Mouse (Mus musculus): ENCODE measurements at regions not wholly inside any gene's neighbourhood (a gene's known extent, or its start where the extent isn't known, plus 50 kb on each side); places are given as distances from the start of the nearest gene placed in this dataset.

GRCm38 (mm10) chr8:34623783-34624182, 512.2 kb upstream of the Gm10131 start:
- no peak for ATAC-seq (ENCODE audit: low read depth)
- Histone ChIP-seq H3K4me3 (ENCODE audit: low read length) (no peak overlapping the region), H3K36me3 (ENCODE audit: control insufficient read depth, insufficient read depth, low read length) (no peaks in the 10 kb centered on the region), H3K4me2 (ENCODE audit: low read depth, low read length) (no peak overlapping the region), H3K4me1 (replicated peaks; ENCODE audit: control insufficient read depth, insufficient read depth, low read length) (peaks cover 3% of the 10 kb centered on the region; the same call in 1 of the 2 replicates), H3K9ac (ENCODE audit: low read length) (no peak overlapping the region), H3K27ac (ENCODE audit: low read length) (no peak overlapping the region), H3K27me3 (ENCODE audit: control insufficient read depth, insufficient read depth, low read depth, low read length) (no peaks in the 10 kb centered on the region), H3K9me3 (ENCODE audit: control insufficient read depth, low read length) (no peaks in the 10 kb centered on the region)
- 53% methylated on average over 7 of the region's 7 CpGs for WGBS

- peaks cover 3% of the 10 kb centered on the region; the same call in 1 of the 2 replicates for H3K4me1 ChIP-seq (replicated peaks; ENCODE audit: control insufficient read depth, insufficient read depth, low read length)
- H3K9ac ChIP-seq (ENCODE audit: low read length), result no peak overlapping the region
- WGBS, result 58% methylated on average over 25 of the region's 25 CpGs
- H3K4me3 ChIP-seq (ENCODE audit: low read length), result no peak overlapping the region
- no peak overlapping the region for H3K27ac ChIP-seq (ENCODE audit: low read length)
- H3K4me2 ChIP-seq (ENCODE audit: low read depth, low read length), result no peak overlapping the region
- no peaks in the 10 kb centered on the region for H3K27me3 ChIP-seq (ENCODE audit: control insufficient read depth, insufficient read depth, low read depth, low read length)
- no peaks in the 10 kb centered on the region for H3K36me3 ChIP-seq (ENCODE audit: control insufficient read depth, insufficient read depth, low read length)
- no peak for ATAC-seq (ENCODE audit: low read depth)
- H3K9me3 ChIP-seq (ENCODE audit: control insufficient read depth, low read length), result no peaks in the 10 kb centered on the region
These were observed 510.9 kb upstream of the Gm10131 start for GRCm38 (mm10) chr8:34622177-34623114.

GRCm38 (mm10) chr8:34618046-34618445, 506.5 kb upstream of the Gm10131 start:
- H3K36me3 ChIP-seq (ENCODE audit: control insufficient read depth, insufficient read depth, low read length), result no peaks in the 10 kb centered on the region
- no peaks in the 10 kb centered on the region for H3K27me3 ChIP-seq (ENCODE audit: control insufficient read depth, insufficient read depth, low read depth, low read length)
- no peak for ATAC-seq (ENCODE audit: low read depth)
- H3K4me1 ChIP-seq (replicated peaks; ENCODE audit: control insufficient read depth, insufficient read depth, low read length), result peaks cover 3% of the 10 kb centered on the region; the same call in 1 of the 2 replicates
- no peak overlapping the region for H3K4me2 ChIP-seq (ENCODE audit: low read depth, low read length)
- WGBS, result 28% methylated on average over 4 of the region's 5 CpGs
- H3K4me3 ChIP-seq (ENCODE audit: low read length), result no peak overlapping the region
- no peaks in the 10 kb centered on the region for H3K9me3 ChIP-seq (ENCODE audit: control insufficient read depth, low read length)
- no peak overlapping the region for H3K9ac ChIP-seq (ENCODE audit: low read length)
- H3K27ac ChIP-seq (ENCODE audit: low read length), result no peak overlapping the region

GRCm38 (mm10) chr8:34614987-34615386, 503.4 kb upstream of the Gm10131 start:
- no peak for ATAC-seq (ENCODE audit: low read depth)
- Histone ChIP-seq H3K4me1 (replicated peaks; ENCODE audit: control insufficient read depth, insufficient read depth, low read length) (no peaks in the 10 kb centered on the region), H3K36me3 (ENCODE audit: control insufficient read depth, insufficient read depth, low read length) (no peaks in the 10 kb centered on the region), H3K27ac (ENCODE audit: low read length) (no peak overlapping the region), H3K9ac (ENCODE audit: low read length) (no peak overlapping the region), H3K9me3 (ENCODE audit: control insufficient read depth, low read length) (no peaks in the 10 kb centered on the region), H3K4me3 (ENCODE audit: low read length) (no peak overlapping the region), H3K27me3 (ENCODE audit: control insufficient read depth, insufficient read depth, low read depth, low read length) (no peaks in the 10 kb centered on the region), H3K4me2 (ENCODE audit: low read depth, low read length) (no peak overlapping the region)
- WGBS, result 68% methylated on average over 4 of the region's 4 CpGs

- H3K9me3 ChIP-seq (ENCODE audit: control insufficient read depth, low read length), result no peaks in the 10 kb centered on the region
- H3K36me3 ChIP-seq (ENCODE audit: control insufficient read depth, insufficient read depth, low read length), result no peaks in the 10 kb centered on the region
- ATAC-seq (ENCODE audit: low read depth), result no peak; the same call in 1 of the 2 replicates
- no peak overlapping the region for H3K27ac ChIP-seq (ENCODE audit: low read length)
- no peaks in the 10 kb centered on the region for H3K4me1 ChIP-seq (replicated peaks; ENCODE audit: control insufficient read depth, insufficient read depth, low read length)
- WGBS, result 69% methylated on average over 10 of the region's 10 CpGs
- no peak overlapping the region for H3K4me2 ChIP-seq (ENCODE audit: low read depth, low read length)
- no peaks in the 10 kb centered on the region for H3K27me3 ChIP-seq (ENCODE audit: control insufficient read depth, insufficient read depth, low read depth, low read length)
- no peak overlapping the region for H3K9ac ChIP-seq (ENCODE audit: low read length)
- H3K4me3 ChIP-seq (ENCODE audit: low read length), result no peak overlapping the region
These were observed 502.5 kb upstream of the Gm10131 start for GRCm38 (mm10) chr8:34614031-34614526.

- ATAC-seq (ENCODE audit: low read depth), result no peak
These were observed 501.6 kb upstream of the Gm10131 start for GRCm38 (mm10) chr8:34613138-34613537.

GRCm38 (mm10) chr8:34612396-34612795, 500.9 kb upstream of the Gm10131 start:
- H3K9ac ChIP-seq (ENCODE audit: low read length), result no peak overlapping the region
- H3K4me3 ChIP-seq (ENCODE audit: low read length), result no peak overlapping the region
- no peak for ATAC-seq (ENCODE audit: low read depth)
- WGBS, result 67% methylated on average over 3 of the region's 3 CpGs
- no peaks in the 10 kb centered on the region for H3K9me3 ChIP-seq (ENCODE audit: control insufficient read depth, low read length)
- H3K27me3 ChIP-seq (ENCODE audit: control insufficient read depth, insufficient read depth, low read depth, low read length), result no peaks in the 10 kb centered on the region
- no peak overlapping the region for H3K27ac ChIP-seq (ENCODE audit: low read length)
- no peak overlapping the region for H3K4me2 ChIP-seq (ENCODE audit: low read depth, low read length)
- H3K4me1 ChIP-seq (replicated peaks; ENCODE audit: control insufficient read depth, insufficient read depth, low read length), result no peaks in the 10 kb centered on the region
- H3K36me3 ChIP-seq (ENCODE audit: control insufficient read depth, insufficient read depth, low read length), result no peaks in the 10 kb centered on the region

More at GRCm38 (mm10) chr8:34613138-34613537, 501.6 kb upstream of the Gm10131 start:
- Histone ChIP-seq H3K27ac (ENCODE audit: low read length) (no peak overlapping the region), H3K4me3 (ENCODE audit: low read length) (no peak overlapping the region), H3K9me3 (ENCODE audit: control insufficient read depth, low read length) (no peaks in the 10 kb centered on the region), H3K9ac (ENCODE audit: low read length) (no peak overlapping the region), H3K27me3 (ENCODE audit: control insufficient read depth, insufficient read depth, low read depth, low read length) (no peaks in the 10 kb centered on the region), H3K4me1 (replicated peaks; ENCODE audit: control insufficient read depth, insufficient read depth, low read length) (no peaks in the 10 kb centered on the region), H3K36me3 (ENCODE audit: control insufficient read depth, insufficient read depth, low read length) (no peaks in the 10 kb centered on the region), H3K4me2 (ENCODE audit: low read depth, low read length) (no peak overlapping the region)
- 78% methylated on average over 5 of the region's 5 CpGs for WGBS

- no peak for ATAC-seq (ENCODE audit: low read depth)
- H3K4me2 ChIP-seq (ENCODE audit: low read depth, low read length), result no peak overlapping the region
- no peaks in the 10 kb centered on the region for H3K4me1 ChIP-seq (replicated peaks; ENCODE audit: control insufficient read depth, insufficient read depth, low read length)
- no peak overlapping the region for H3K4me3 ChIP-seq (ENCODE audit: low read length)
- H3K27ac ChIP-seq (ENCODE audit: low read length), result no peak overlapping the region
- no peaks in the 10 kb centered on the region for H3K36me3 ChIP-seq (ENCODE audit: control insufficient read depth, insufficient read depth, low read length)
- no peaks in the 10 kb centered on the region for H3K27me3 ChIP-seq (ENCODE audit: control insufficient read depth, insufficient read depth, low read depth, low read length)
- H3K9me3 ChIP-seq (ENCODE audit: control insufficient read depth, low read length), result no peaks in the 10 kb centered on the region
- H3K9ac ChIP-seq (ENCODE audit: low read length), result no peak overlapping the region
These were observed 498.6 kb upstream of the Gm10131 start for GRCm38 (mm10) chr8:34610186-34610585.

- no peaks in the 10 kb centered on the region for H3K9me3 ChIP-seq (ENCODE audit: control insufficient read depth, low read length)
These were observed 495.9 kb upstream of the Gm10131 start for GRCm38 (mm10) chr8:34607426-34607825.

More at GRCm38 (mm10) chr8:34607426-34607825, 495.9 kb upstream of the Gm10131 start:
- Histone ChIP-seq H3K27ac (ENCODE audit: low read length) (no peak overlapping the region), H3K9ac (ENCODE audit: low read length) (no peak overlapping the region), H3K36me3 (ENCODE audit: control insufficient read depth, insufficient read depth, low read length) (no peaks in the 10 kb centered on the region), H3K27me3 (ENCODE audit: control insufficient read depth, insufficient read depth, low read depth, low read length) (no peaks in the 10 kb centered on the region), H3K4me3 (ENCODE audit: low read length) (no peak overlapping the region), H3K4me2 (ENCODE audit: low read depth, low read length) (no peak overlapping the region), H3K4me1 (replicated peaks; ENCODE audit: control insufficient read depth, insufficient read depth, low read length) (no peaks in the 10 kb centered on the region)
- WGBS, result 87% methylated on average over 2 of the region's 2 CpGs
- ATAC-seq (ENCODE audit: low read depth), result no peak
